Mouse (Mus musculus): ENCODE results near the gene Nxn. TPM values are rescaled to one million over a fixed set of nuclear protein-coding genes. Genes with fewer than 3 reads are reported as not detected.

The Nxn gene
- polyA plus RNA-seq, 1 experiment from 2014 or later = 2.6 TPM

- ATAC-seq (no peak), DNase-seq (no peak)
- no peak overlapping the region for H3K4me2 ChIP-seq (ENCODE audit: low read depth, low read length)
- no peak overlapping the region for H3K4me3 ChIP-seq (ENCODE audit: low read depth, low read length)
- H3K9me3 ChIP-seq (ENCODE audit: low read length) = no peaks in the 10 kb centered on the region
- H3K4me1 ChIP-seq (ENCODE audit: insufficient read depth) = no peaks in the 10 kb centered on the region
- H3K36me3 ChIP-seq (replicated peaks; ENCODE audit: insufficient read depth, low read length) = peaks cover 44% of the 10 kb centered on the region
- WGBS (ENCODE audit: insufficient replicate concordance) = 85% methylated on average over 3 of the region's 3 CpGs
- H3K9ac ChIP-seq (replicated peaks) = no peak overlapping the region
- no peaks in the 10 kb centered on the region for H3K27me3 ChIP-seq (ENCODE audit: insufficient read depth, low read length)
- TF ChIP-seq CTCF (IDR thresholded peaks at IDR 0.05; ENCODE audit: low read depth) (no peak), EP300 (IDR thresholded peaks at IDR 0.05; ENCODE audit: low read depth) (no peak)
- H3K27ac ChIP-seq (ENCODE audit: low read depth) = no peak overlapping the region
Observed at GRCm38 (mm10) chr11:76236136-76236535, 162.8 kb downstream of the Nxn start.

- H3K4me3 ChIP-seq (ENCODE audit: low read depth, low read length) = no peak overlapping the region
- no peak overlapping the region for H3K27ac ChIP-seq (ENCODE audit: low read depth)
- H3K4me2 ChIP-seq (ENCODE audit: low read depth, low read length) = no peak overlapping the region
- ATAC-seq = no peak
- H3K27me3 ChIP-seq (ENCODE audit: insufficient read depth, low read length) = no peaks in the 10 kb centered on the region
- H3K36me3 ChIP-seq (replicated peaks; ENCODE audit: insufficient read depth, low read length) = peaks cover 10% of the 10 kb centered on the region
- H3K9me3 ChIP-seq (ENCODE audit: low read length) = no peaks in the 10 kb centered on the region
- no peaks in the 10 kb centered on the region for H3K4me1 ChIP-seq (ENCODE audit: insufficient read depth)
- no peak for TF ChIP-seq CTCF (IDR thresholded peaks at IDR 0.05; ENCODE audit: low read depth)
- TF ChIP-seq EP300 (IDR thresholded peaks at IDR 0.05; ENCODE audit: low read depth) = no peak
- no peak for DNase-seq
- no peak overlapping the region for H3K9ac ChIP-seq (replicated peaks)
Observed at GRCm38 (mm10) chr11:76225051-76225450, 173.9 kb downstream of the Nxn start.

- no peak for ATAC-seq
- TF ChIP-seq EP300 (IDR thresholded peaks at IDR 0.05; ENCODE audit: low read depth) (no peak), CTCF (IDR thresholded peaks at IDR 0.05; ENCODE audit: low read depth) (no peak)
Observed at GRCm38 (mm10) chr11:76224631-76225030, 174.3 kb downstream of the Nxn start.

GRCm38 (mm10) chr11:76217390-76217800, 181.5 kb downstream of the Nxn start, which contains the start of the genes Dbil5 and Gemin4:
Gene Dbil5, plus strand, starts transcription at chr11:76217608.
Gene Gemin4, minus strand, starts transcription at chr11:76217664.
- TF ChIP-seq EP300 (IDR thresholded peaks at IDR 0.05; ENCODE audit: low read depth) = no peak
- peak; percentile 99 for TF ChIP-seq CTCF (IDR thresholded peaks at IDR 0.05; ENCODE audit: low read depth)
- peak; percentile 98 for DNase-seq
- ATAC-seq = peak; percentile 99
- Histone ChIP-seq H3K9ac (replicated peaks) (peak within 1 kb of the TSS; percentile 82), H3K9me3 (ENCODE audit: low read length) (no peaks in the 10 kb centered on the region), H3K4me2 (ENCODE audit: low read depth, low read length) (peak within 1 kb of the TSS; percentile 85), H3K4me1 (ENCODE audit: insufficient read depth) (peaks cover 16% of the 10 kb centered on the region), H3K36me3 (replicated peaks; ENCODE audit: insufficient read depth, low read length) (peaks cover 20% of the 10 kb centered on the region; the same call in 1 of the 2 replicates), H3K27ac (ENCODE audit: low read depth) (peak within 1 kb of the TSS; percentile 81), H3K27me3 (ENCODE audit: insufficient read depth, low read length) (no peaks in the 10 kb centered on the region), H3K4me3 (ENCODE audit: low read depth, low read length) (peak within 1 kb of the TSS; percentile 63)
- WGBS (ENCODE audit: insufficient replicate concordance) = 1% methylated on average over 32 of the region's 35 CpGs

More at GRCm38 (mm10) chr11:76224631-76225030, 174.3 kb downstream of the Nxn start:
- DNase-seq = no peak
- Histone ChIP-seq H3K27me3 (ENCODE audit: insufficient read depth, low read length) (no peaks in the 10 kb centered on the region), H3K36me3 (replicated peaks; ENCODE audit: insufficient read depth, low read length) (peaks cover 10% of the 10 kb centered on the region), H3K9ac (replicated peaks) (no peak overlapping the region), H3K9me3 (ENCODE audit: low read length) (no peaks in the 10 kb centered on the region), H3K27ac (ENCODE audit: low read depth) (no peak overlapping the region), H3K4me1 (ENCODE audit: insufficient read depth) (no peaks in the 10 kb centered on the region), H3K4me3 (ENCODE audit: low read depth, low read length) (no peak overlapping the region), H3K4me2 (ENCODE audit: low read depth, low read length) (no peak overlapping the region)
- 76% methylated on average over 5 of the region's 5 CpGs for WGBS (ENCODE audit: insufficient replicate concordance)

- ATAC-seq (peak; percentile 44), DNase-seq (peak; percentile 45)
- peak overlapping the region; percentile 85 for H3K4me2 ChIP-seq (ENCODE audit: low read depth, low read length)
- TF ChIP-seq EP300 (IDR thresholded peaks at IDR 0.05; ENCODE audit: low read depth) = no peak
- no peak for TF ChIP-seq CTCF (IDR thresholded peaks at IDR 0.05; ENCODE audit: low read depth)
- peaks cover 16% of the 10 kb centered on the region for H3K4me1 ChIP-seq (ENCODE audit: insufficient read depth)
- H3K27ac ChIP-seq (ENCODE audit: low read depth) = peak overlapping the region; percentile 81
- H3K4me3 ChIP-seq (ENCODE audit: low read depth, low read length) = peak overlapping the region; percentile 63
- no peaks in the 10 kb centered on the region for H3K27me3 ChIP-seq (ENCODE audit: insufficient read depth, low read length)
- no peaks in the 10 kb centered on the region for H3K9me3 ChIP-seq (ENCODE audit: low read length)
- H3K9ac ChIP-seq (replicated peaks) = peak overlapping the region; percentile 82
- H3K36me3 ChIP-seq (replicated peaks; ENCODE audit: insufficient read depth, low read length) = peaks cover 19% of the 10 kb centered on the region; the same call in 1 of the 2 replicates
- WGBS (ENCODE audit: insufficient replicate concordance) = 2% methylated on average over 33 of the region's 33 CpGs
Observed at GRCm38 (mm10) chr11:76216681-76217389, 182.1 kb downstream of the Nxn start.

- Histone ChIP-seq H3K27me3 (ENCODE audit: insufficient read depth, low read length) (no peaks in the 10 kb centered on the region), H3K9ac (replicated peaks) (peak overlapping the region; percentile 82; the same call in 1 of the 2 replicates), H3K4me3 (ENCODE audit: low read depth, low read length) (no peak overlapping the region), H3K9me3 (ENCODE audit: low read length) (no peaks in the 10 kb centered on the region), H3K27ac (ENCODE audit: low read depth) (0 out of 2 replicates have a peak overlapping the region, but pooled peaks have one; percentile 81), H3K4me2 (ENCODE audit: low read depth, low read length) (peak overlapping the region; percentile 85), H3K4me1 (ENCODE audit: insufficient read depth) (peaks cover 16% of the 10 kb centered on the region), H3K36me3 (replicated peaks; ENCODE audit: insufficient read depth, low read length) (peaks cover 15% of the 10 kb centered on the region; the same call in 1 of the 2 replicates)
- WGBS (ENCODE audit: insufficient replicate concordance) = 88% methylated on average over 5 of the region's 5 CpGs
- no peak for TF ChIP-seq CTCF (IDR thresholded peaks at IDR 0.05; ENCODE audit: low read depth)
- TF ChIP-seq EP300 (IDR thresholded peaks at IDR 0.05; ENCODE audit: low read depth) = no peak
- DNase-seq (no peak), ATAC-seq (no peak)
Observed at GRCm38 (mm10) chr11:76216049-76216540, 182.8 kb downstream of the Nxn start.
